Mouse (Mus musculus): ENCODE measurements at regions not wholly inside any gene's neighbourhood (a gene's known extent, or its start where the extent isn't known, plus 50 kb on each side); places are given as distances from the start of the nearest gene placed in this dataset.

GRCm38 (mm10) chr2:74099671-74100372, 188.7 kb upstream of the Atp5g3 start:
- no peak for DNase-seq (ENCODE audit: low spot score)

- no peak for DNase-seq (ENCODE audit: low spot score)
Measured at GRCm38 (mm10) chr2:74096809-74097208, 185.7 kb upstream of the Atp5g3 start.

- DNase-seq (ENCODE audit: low spot score): no peak
Measured at GRCm38 (mm10) chr2:74093494-74093893, 182.4 kb upstream of the Atp5g3 start.

GRCm38 (mm10) chr2:74087375-74087774, 176.2 kb upstream of the Atp5g3 start:
- no peak for DNase-seq (ENCODE audit: low spot score)

- no peak for DNase-seq (ENCODE audit: low spot score)
Measured at GRCm38 (mm10) chr2:74084971-74085370, 173.8 kb upstream of the Atp5g3 start.

GRCm38 (mm10) chr2:74076774-74077173, 165.6 kb upstream of the Atp5g3 start:
- DNase-seq (ENCODE audit: low spot score): no peak

- no peak for DNase-seq (ENCODE audit: low spot score)
Measured at GRCm38 (mm10) chr2:74075566-74075965, 164.4 kb upstream of the Atp5g3 start.

GRCm38 (mm10) chr2:74073396-74073795, 162.3 kb upstream of the Atp5g3 start:
- DNase-seq (ENCODE audit: low spot score): no peak

GRCm38 (mm10) chr2:74066652-74067051, 155.5 kb upstream of the Atp5g3 start:
- DNase-seq (ENCODE audit: low spot score): peak; percentile 9

GRCm38 (mm10) chr2:74064369-74064768, 153.2 kb upstream of the Atp5g3 start:
- no peak for DNase-seq (ENCODE audit: low spot score)

- DNase-seq (ENCODE audit: low spot score): no peak
Measured at GRCm38 (mm10) chr2:74063777-74064176, 152.7 kb upstream of the Atp5g3 start.

GRCm38 (mm10) chr2:74063302-74063701, 152.2 kb upstream of the Atp5g3 start:
- DNase-seq (ENCODE audit: low spot score): no peak

- DNase-seq (ENCODE audit: low spot score): no peak
Measured at GRCm38 (mm10) chr2:74042430-74042829, 131.3 kb upstream of the Atp5g3 start.

GRCm38 (mm10) chr2:74039580-74039979, 128.5 kb upstream of the Atp5g3 start:
- no peak for DNase-seq (ENCODE audit: low spot score)

GRCm38 (mm10) chr2:74036043-74036442, 124.9 kb upstream of the Atp5g3 start:
- DNase-seq (ENCODE audit: low spot score): no peak

- no peak for DNase-seq (ENCODE audit: low spot score)
Measured at GRCm38 (mm10) chr2:74032177-74033021, 121.3 kb upstream of the Atp5g3 start.

- DNase-seq (ENCODE audit: low spot score): no peak
Measured at GRCm38 (mm10) chr2:74029938-74030337, 118.8 kb upstream of the Atp5g3 start.

- peak; percentile 4 for DNase-seq (ENCODE audit: low spot score)
Measured at GRCm38 (mm10) chr2:74027404-74028104, 116.4 kb upstream of the Atp5g3 start.

- DNase-seq (ENCODE audit: low spot score): no peak
Measured at GRCm38 (mm10) chr2:74015146-74015545, 104.0 kb upstream of the Atp5g3 start.

- DNase-seq (ENCODE audit: low spot score): no peak
Measured at GRCm38 (mm10) chr2:74014201-74014600, 103.1 kb upstream of the Atp5g3 start.

- no peak for DNase-seq (ENCODE audit: low spot score)
Measured at GRCm38 (mm10) chr2:73998531-73998930, 87.4 kb upstream of the Atp5g3 start.

- no peak for DNase-seq (ENCODE audit: low spot score)
Measured at GRCm38 (mm10) chr2:73996986-73997385, 85.9 kb upstream of the Atp5g3 start.

GRCm38 (mm10) chr2:73991818-73992217, 80.7 kb upstream of the Atp5g3 start:
- DNase-seq (ENCODE audit: low spot score): no peak
